Mouse (Mus musculus) liver, embryonic 16.5 days (tissue): ENCODE measurements at regions not wholly inside any gene's neighbourhood (a gene's known extent, or its start where the extent isn't known, plus 50 kb on each side); places are given as distances from the start of the nearest gene placed in this dataset.

Experiments used
- ATAC-seq: fragments of 200-750 bp; cut with Nextera tagmentation; 2 replicates; pipeline ENCODE4 v1.8.0; 2017; ENCODE audit warnings: low read depth, mild to moderate bottlenecking, moderate number of reproducible peaks, moderate library complexity
- H3K27ac ChIP-seq: fragments of 300-500 bp; sonication (generic); 2 replicates; pipeline ENCODE4 v1.5.1; 2014; ENCODE audit warnings: mild to moderate bottlenecking, low read length
- H3K27me3 ChIP-seq: fragments of 300-500 bp; sonication (generic); 2 replicates; pipeline ENCODE4 v1.6.1; 2014; ENCODE audit warnings: low read depth, low read length, mixed read lengths; ENCODE audit not compliant: control insufficient read depth, insufficient read depth
- H3K36me3 ChIP-seq: fragments of 300-500 bp; sonication (generic); 2 replicates; pipeline ENCODE4 v1.6.1; 2014; ENCODE audit warnings: mild to moderate bottlenecking; ENCODE audit not compliant: control insufficient read depth, insufficient read depth
- H3K4me1 ChIP-seq: fragments of 300-500 bp; sonication (generic); 2 replicates; pipeline ENCODE4 v1.6.1; 2014; ENCODE audit warnings: low read depth, low read length, mixed read lengths; ENCODE audit not compliant: control insufficient read depth
- H3K4me2 ChIP-seq: fragments of 300-500 bp; sonication (generic); 2 replicates; pipeline ENCODE4 v1.6.1; 2014; ENCODE audit warnings: low read depth, low read length, mixed read lengths
- H3K4me3 ChIP-seq: fragments of 300-500 bp; sonication (generic); 2 replicates; pipeline ENCODE4 v1.5.1; 2014; ENCODE audit warnings: low read depth, mild to moderate bottlenecking, low read length
- H3K9ac ChIP-seq: fragments of 300-500 bp; sonication (generic); 2 replicates; pipeline ENCODE4 v1.6.1; 2014; ENCODE audit warnings: low read depth, low read length
- H3K9me3 ChIP-seq: fragments of 300-500 bp; sonication (generic); replicated peaks from 2 replicates; pipeline ENCODE4 v1.6.1; 2016; ENCODE audit warnings: low read length; ENCODE audit not compliant: control insufficient read depth
- WGBS: fragments of 180-500 bp; shearing (Covaris S2); extraction: QIAGEN DNeasy Blood & Tissue Kit; methylation state at CpG from one replicate; pipeline ENCODE4 v1.1.7; 2014; ENCODE audit not compliant: insufficient replicate concordance; 5-methylcytosine and 5-hydroxymethylcytosine counted together

DNA sequence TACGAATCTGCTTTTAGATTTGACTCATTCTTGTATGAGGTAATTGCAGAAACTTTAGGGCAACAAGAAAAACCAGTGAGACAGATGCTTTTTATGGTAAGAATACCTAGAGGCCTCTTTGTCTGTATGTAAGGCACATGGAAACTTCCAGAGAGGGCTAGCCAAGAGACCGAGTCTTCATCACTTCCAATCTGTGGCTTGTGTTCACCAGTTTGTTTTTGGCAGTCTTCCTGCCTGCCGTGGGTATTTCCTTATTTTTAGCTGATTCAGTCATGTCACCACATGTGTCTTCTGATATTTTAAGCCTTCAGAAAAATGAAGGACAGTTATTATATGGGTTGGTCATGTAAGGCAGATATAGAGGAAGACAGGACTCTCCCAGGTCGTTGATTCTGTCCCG is 100.2 kb upstream of the Ncam1 start:
- Histone ChIP-seq H3K4me2 (no peak overlapping the region), H3K27ac (no peak overlapping the region), H3K27me3 (no peaks in the 10 kb centered on the region), H3K9ac (no peak overlapping the region), H3K4me1 (no peaks in the 10 kb centered on the region), H3K4me3 (no peak overlapping the region), H3K9me3 (no peaks in the 10 kb centered on the region), H3K36me3 (no peaks in the 10 kb centered on the region)
- no peak for ATAC-seq
- 59% methylated on average over 5 of the region's 5 CpGs for WGBS

- H3K4me2 ChIP-seq, result no peak overlapping the region
- no peak overlapping the region for H3K4me3 ChIP-seq
- no peaks in the 10 kb centered on the region for H3K4me1 ChIP-seq
- ATAC-seq, result no peak
- no peaks in the 10 kb centered on the region for H3K27me3 ChIP-seq
- WGBS, result 59% methylated on average over 12 of the region's 12 CpGs
- no peaks in the 10 kb centered on the region for H3K9me3 ChIP-seq
- H3K27ac ChIP-seq, result no peak overlapping the region
- no peak overlapping the region for H3K9ac ChIP-seq
- H3K36me3 ChIP-seq, result no peaks in the 10 kb centered on the region
Observed at GRCm38 (mm10) chr9:49884516-49885343, 86.0 kb upstream of the Ncam1 start.

DNA sequence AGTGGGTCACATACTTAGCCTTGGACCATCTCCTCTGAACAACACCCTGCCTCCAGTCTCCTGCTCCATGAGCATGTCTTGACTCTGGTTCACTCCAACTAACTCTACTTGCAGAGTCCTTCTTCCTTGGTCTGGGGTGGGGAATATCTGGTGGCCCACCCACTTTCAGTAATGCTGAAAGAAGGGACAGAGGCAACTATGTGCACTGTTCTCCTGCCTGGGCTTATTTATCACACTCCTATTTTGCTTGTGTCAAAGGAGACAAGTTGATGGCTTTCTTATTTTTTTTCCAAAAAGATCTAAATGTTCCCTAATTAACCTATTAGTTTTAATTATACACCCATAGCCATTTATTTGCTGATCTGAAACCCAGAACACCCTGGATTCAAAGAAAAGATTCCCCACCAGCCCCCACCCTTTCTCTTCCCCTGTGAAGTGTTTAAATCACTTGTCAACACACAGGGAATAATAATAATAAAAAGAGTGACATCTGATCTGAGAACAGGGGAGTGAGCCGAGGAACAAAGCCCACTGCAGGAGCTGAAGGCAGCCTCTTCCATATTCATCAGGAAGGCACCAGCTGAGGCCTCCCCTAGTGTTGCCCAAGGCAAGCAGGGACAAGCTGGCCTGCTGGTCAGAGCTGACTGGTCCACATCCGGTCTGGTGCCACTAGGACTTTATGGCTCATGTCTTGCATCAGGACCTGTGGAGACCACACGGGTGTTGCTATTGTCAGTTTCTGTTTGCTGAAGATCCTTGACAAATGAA is 80.8 kb upstream of the Ncam1 start:
- H3K36me3 ChIP-seq, result no peaks in the 10 kb centered on the region
- no peak for ATAC-seq
- no peak overlapping the region for H3K4me3 ChIP-seq
- no peak overlapping the region for H3K4me2 ChIP-seq
- H3K27me3 ChIP-seq, result no peaks in the 10 kb centered on the region
- WGBS, result 40% methylated on average over 3 of the region's 3 CpGs
- H3K27ac ChIP-seq, result no peak overlapping the region
- no peaks in the 10 kb centered on the region for H3K4me1 ChIP-seq
- no peak overlapping the region for H3K9ac ChIP-seq
- H3K9me3 ChIP-seq, result no peaks in the 10 kb centered on the region

DNA sequence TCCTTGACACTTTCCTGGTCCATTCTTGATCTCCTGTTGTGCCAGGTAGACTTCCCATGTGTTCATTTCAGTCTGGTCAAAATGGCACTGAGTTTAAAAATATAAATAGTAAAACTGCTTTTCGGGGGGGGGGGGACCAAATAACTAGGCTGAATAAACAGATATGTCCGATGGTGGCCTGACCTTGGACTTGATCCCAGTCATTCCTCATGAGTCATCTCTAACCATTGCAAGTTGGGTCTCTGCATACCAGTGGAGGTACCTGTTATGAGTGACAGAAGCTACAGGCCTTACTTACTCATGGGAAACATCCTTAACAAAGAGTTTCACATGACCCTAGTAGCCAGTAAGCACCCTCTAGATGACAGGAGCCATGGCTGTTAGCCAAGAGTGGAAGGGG is 76.2 kb upstream of the Ncam1 start:
- no peak overlapping the region for H3K27ac ChIP-seq
- no peak for ATAC-seq
- WGBS, result 59% methylated on average over 2 of the region's 2 CpGs
- no peaks in the 10 kb centered on the region for H3K36me3 ChIP-seq
- H3K4me1 ChIP-seq, result no peaks in the 10 kb centered on the region
- H3K9me3 ChIP-seq, result no peaks in the 10 kb centered on the region
- H3K4me2 ChIP-seq, result no peak overlapping the region
- H3K4me3 ChIP-seq, result no peak overlapping the region
- no peak overlapping the region for H3K9ac ChIP-seq
- H3K27me3 ChIP-seq, result no peaks in the 10 kb centered on the region

- H3K4me3 ChIP-seq, result no peak overlapping the region
- H3K9ac ChIP-seq, result no peak overlapping the region
- no peak for ATAC-seq
- no peak overlapping the region for H3K27ac ChIP-seq
- H3K4me1 ChIP-seq, result no peaks in the 10 kb centered on the region
- H3K9me3 ChIP-seq, result no peaks in the 10 kb centered on the region
- no peak overlapping the region for H3K4me2 ChIP-seq
- 7% methylated on average over 3 of the region's 3 CpGs for WGBS
- no peaks in the 10 kb centered on the region for H3K27me3 ChIP-seq
- no peaks in the 10 kb centered on the region for H3K36me3 ChIP-seq
Observed at GRCm38 (mm10) chr9:49873550-49873949, 74.8 kb upstream of the Ncam1 start.

DNA sequence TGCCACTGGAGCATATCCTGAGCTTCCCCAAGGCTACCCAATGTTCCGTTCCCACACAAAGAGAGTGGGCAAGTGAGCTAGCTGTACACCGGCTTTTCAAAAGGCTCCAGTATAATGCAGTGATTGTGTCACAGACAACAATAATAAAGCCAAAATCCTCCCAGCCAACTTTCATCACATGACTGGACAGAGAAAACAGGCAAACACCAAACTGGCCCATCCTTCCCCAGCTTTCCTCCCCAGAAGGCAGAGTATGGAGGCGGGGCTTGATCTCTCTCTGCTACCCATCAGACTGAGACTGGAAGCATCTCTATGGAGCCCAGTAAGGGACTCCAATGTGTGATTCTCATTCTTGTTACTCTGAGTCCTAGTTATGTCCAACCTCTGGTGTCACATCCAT is 52.8 kb upstream of the Ncam1 start:
- no peaks in the 10 kb centered on the region for H3K9me3 ChIP-seq
- H3K4me3 ChIP-seq, result no peak overlapping the region
- no peak overlapping the region for H3K9ac ChIP-seq
- ATAC-seq, result no peak
- no peaks in the 10 kb centered on the region for H3K27me3 ChIP-seq
- no peak overlapping the region for H3K27ac ChIP-seq
- WGBS, result 81% methylated on average over 3 of the region's 3 CpGs
- no peaks in the 10 kb centered on the region for H3K36me3 ChIP-seq
- H3K4me1 ChIP-seq, result no peaks in the 10 kb centered on the region
- H3K4me2 ChIP-seq, result no peak overlapping the region

GRCm38 (mm10) chr9:49849442-49849841 is 50.7 kb upstream of the Ncam1 start:
- WGBS, result 30% methylated on average over 2 of the region's 2 CpGs
- Histone ChIP-seq H3K4me1 (no peaks in the 10 kb centered on the region), H3K9ac (no peak overlapping the region), H3K4me3 (no peak overlapping the region), H3K27me3 (no peaks in the 10 kb centered on the region), H3K36me3 (no peaks in the 10 kb centered on the region), H3K9me3 (no peaks in the 10 kb centered on the region), H3K27ac (no peak overlapping the region), H3K4me2 (no peak overlapping the region)
- ATAC-seq, result no peak

- H3K27me3 ChIP-seq, result no peaks in the 10 kb centered on the region
- H3K4me1 ChIP-seq, result no peaks in the 10 kb centered on the region
- no peaks in the 10 kb centered on the region for H3K36me3 ChIP-seq
- H3K9me3 ChIP-seq, result no peaks in the 10 kb centered on the region
- H3K9ac ChIP-seq, result no peak overlapping the region
- no peak overlapping the region for H3K4me2 ChIP-seq
- H3K27ac ChIP-seq, result no peak overlapping the region
- 19% methylated on average over 6 of the region's 6 CpGs for WGBS
- H3K4me3 ChIP-seq, result no peak overlapping the region
- ATAC-seq, result no peak
Observed at GRCm38 (mm10) chr9:49848943-49849342, 50.2 kb upstream of the Ncam1 start.
